Mouse (Mus musculus) Patski (cell line): ENCODE data around the gene Cdk5. TPM values are rescaled to one million over a fixed set of nuclear protein-coding genes. Genes with fewer than 3 reads are reported as not detected.
"Not testable (repeated sequence)": the region's sequence is repeated elsewhere in the genome, so short reads cannot be mapped to it uniquely, and the experiment has no call there.

ENCODE experiments used
- ATAC-seq: fragments of 100-300 bp; one replicate; pipeline ENCODE4 v1.8.0; 2021
- CTCF ChIA-PET: fragments of 350-600 bp; sonication (Branson Sonifier 250); formaldehyde crosslinking; loops from one replicate; lab custom pipeline; 2022; ENCODE audit warnings: inconsistent platforms; lab: Charles Lee
- POLR2A ChIA-PET: fragments of 350-600 bp; sonication (Branson Sonifier 250); formaldehyde crosslinking; loops from one replicate; lab custom pipeline; 2022; ENCODE audit warnings: antibody characterized with exemption, inconsistent platforms; lab: Charles Lee
- DNase-seq: peaks from one replicate; pipeline ENCODE4 v3.0.0-alpha.2; 2011; ENCODE audit warnings: low read depth, low spot score
- H3K27me3 ChIP-seq: fragments of 371-371 bp; one replicate; pipeline ENCODE4 v1.5.1; 2021
- CTCF ChIP-seq: fragments of 100-300 bp; IDR thresholded peaks from one replicate; pipeline ENCODE4 v1.5.1; 2021
- in situ Hi-C: fragments of 300-500 bp; cut with MboI; formaldehyde crosslinking; loops from 3 replicates; pipeline ENCODE4 v1.11.1; 2018; ENCODE audit warnings: low pct_unique_long_range_greater_than_20kb, mixed read lengths
- polyA plus RNA-seq: library from polyadenylated mRNA; unstranded; gene quantifications from one replicate; pipeline ENCODE4 v1.2.3, GENCODE M21; 2021

Gene Cdk5
- polyA plus RNA-seq, 1 experiment from 2014 or later, result 182 TPM

DNA sequence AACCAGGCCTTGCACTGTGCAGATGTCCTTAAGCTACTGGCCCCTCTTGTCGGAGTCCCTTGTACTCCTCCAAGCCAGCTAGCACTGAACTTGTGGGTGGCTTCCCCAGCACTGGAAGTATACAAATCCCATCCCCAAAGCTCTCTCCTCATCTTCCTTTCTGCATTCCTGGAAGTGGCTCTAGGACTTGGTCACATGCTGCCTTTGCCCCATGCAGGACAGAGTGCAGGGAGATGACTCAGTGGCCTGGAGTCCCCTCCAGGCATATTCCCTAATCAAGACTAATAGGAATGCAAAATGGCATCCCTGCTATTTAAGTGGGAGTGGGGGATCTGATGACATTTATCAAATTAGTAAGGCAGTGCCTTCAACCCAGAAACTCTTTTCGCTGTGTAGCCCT lies 11.3 kb downstream of the Cdk5 start:
- ATAC-seq (no peak), DNase-seq (no peak)
- no peaks in the 10 kb centered on the region for H3K27me3 ChIP-seq
- CTCF ChIA-PET, result interaction anchor here (1.1 to 18.6 kb wide), 2 partner anchors 8 to 15 kb away, joined by 4 to 222 read pairs; partner anchors contain the start of genes Abcb8 and Atg9b
- POLR2A ChIA-PET, result interaction anchor here (0.9 to 3.1 kb wide), 3 partner anchors 12 to 27 kb away, joined by 3 to 14 read pairs (median 3); partner anchors contain the start of genes Cdk5 and Slc4a2
- in situ Hi-C loops, result no loop called here
- no peak for TF ChIP-seq CTCF

DNA sequence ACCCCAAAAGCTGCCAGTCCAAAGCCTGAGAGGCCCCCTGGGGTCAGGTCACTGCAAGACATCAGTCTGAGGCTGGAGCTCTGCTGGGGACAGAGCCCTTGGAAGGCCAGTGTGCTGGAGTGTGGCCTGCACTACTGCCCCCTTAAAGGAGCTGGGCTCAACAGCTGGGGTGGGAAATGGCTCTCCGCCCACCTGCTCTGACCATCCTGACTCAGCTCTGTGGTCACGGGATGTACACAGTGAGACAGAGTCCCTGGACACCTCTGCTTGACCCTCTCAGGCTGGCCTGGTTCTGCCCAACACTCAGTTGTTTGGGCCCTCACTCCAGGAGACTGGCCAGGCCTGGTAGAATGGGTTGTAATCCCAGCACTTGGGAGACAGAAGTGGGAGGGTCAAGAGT lies 13.9 kb downstream of the Cdk5 start:
- H3K27me3 ChIP-seq, result no peaks in the 10 kb centered on the region
- DNase-seq (no peak), ATAC-seq (no peak)
- in situ Hi-C loops, result no loop called here
- ChIA-PET CTCF (interaction anchor here (1.2 to 18.6 kb wide), 3 partner anchors 13 to 35 kb away, joined by 4 to 222 read pairs (median 6); partner anchors contain the start of genes Abcb8, Atg9b, Cdk5 and Fastk), POLR2A (interaction anchor here (0.8 to 3.4 kb wide), 4 partner anchors 12 to 985 kb away, joined by 3 to 27 read pairs (median 4); partner anchors contain the start of genes Cdk5 and Slc4a2)
- TF ChIP-seq CTCF, result no peak

DNA sequence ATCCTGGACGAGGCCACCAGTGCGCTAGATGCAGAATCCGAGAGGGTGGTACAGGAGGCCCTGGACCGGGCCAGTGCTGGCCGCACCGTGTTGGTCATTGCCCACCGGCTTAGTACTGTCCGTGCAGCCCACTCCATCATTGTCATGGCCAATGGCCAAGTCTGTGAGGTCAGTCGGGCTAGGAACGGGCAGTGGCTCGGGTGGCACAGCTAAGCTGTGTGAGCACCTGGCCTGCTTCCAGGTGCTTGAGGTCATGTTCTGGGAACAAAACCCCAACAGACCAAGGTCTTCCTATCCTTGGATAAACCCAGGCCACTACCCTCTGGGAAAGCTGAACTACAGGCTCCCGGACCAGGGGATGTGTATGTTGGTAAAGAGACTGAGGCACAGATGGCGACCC lies 14.7 kb downstream of the Cdk5 start:
- POLR2A ChIA-PET, result interaction anchor here (1.1 to 3.4 kb wide), 3 partner anchors 11 to 984 kb away, joined by 3 to 27 read pairs (median 4); partner anchors contain the start of genes Cdk5 and Slc4a2

DNA sequence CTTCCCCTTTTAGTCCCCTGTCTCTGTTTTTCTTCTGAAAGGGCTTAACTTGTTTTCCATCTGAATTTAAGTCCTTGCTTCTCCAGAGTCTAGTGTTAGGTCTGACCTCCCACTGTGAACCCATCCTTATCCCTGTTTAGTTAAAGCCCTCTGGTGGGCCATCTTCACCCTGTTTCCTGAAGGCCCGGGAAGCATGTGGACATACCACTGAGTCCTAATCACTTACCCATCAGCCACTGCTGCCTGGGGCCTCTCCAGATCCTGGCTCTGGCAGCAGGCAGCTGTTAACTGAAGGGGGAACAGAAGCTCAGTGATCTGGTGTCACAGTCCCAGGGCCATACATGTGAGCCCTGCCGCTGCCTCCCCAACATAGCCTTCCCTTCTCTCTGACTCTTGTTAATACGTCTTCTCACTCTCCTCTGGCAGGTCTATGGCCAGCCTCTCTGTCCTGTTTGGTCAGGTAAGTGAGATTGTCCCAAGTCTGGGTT lies 17.9 kb downstream of the Cdk5 start:
- in situ Hi-C loops, result no loop called here
- ATAC-seq (peak; percentile 20), DNase-seq (no peak)
- no peaks in the 10 kb centered on the region for H3K27me3 ChIP-seq
- ChIA-PET CTCF (interaction anchor here (1.0 to 18.6 kb wide), 4 partner anchors 9 to 19 kb away, joined by 3 to 222 read pairs (median 10); partner anchors contain the start of genes Abcb8 and Atg9b), POLR2A (interaction anchor here (1.2 to 3.6 kb wide), 5 partner anchors 10 to 47 kb away, joined by 3 to 11 read pairs (median 4); partner anchors contain the start of genes Abcb8, Agap3, Cdk5 and Slc4a2)
- TF ChIP-seq CTCF, result no peak

More for the DNA sequence above, 14.7 kb downstream of the Cdk5 start:
- no peak for TF ChIP-seq CTCF
- no peaks in the 10 kb centered on the region for H3K27me3 ChIP-seq
- CTCF ChIA-PET, result interaction anchor here (1.2 to 18.6 kb wide), 6 partner anchors 8 to 75 kb away, joined by 3 to 222 read pairs (median 4); partner anchors contain the start of genes Abcb8, Atg9b, Cdk5 and Fastk
- DNase-seq (no peak), ATAC-seq (no peak)
- in situ Hi-C loops, result no loop called here

DNA sequence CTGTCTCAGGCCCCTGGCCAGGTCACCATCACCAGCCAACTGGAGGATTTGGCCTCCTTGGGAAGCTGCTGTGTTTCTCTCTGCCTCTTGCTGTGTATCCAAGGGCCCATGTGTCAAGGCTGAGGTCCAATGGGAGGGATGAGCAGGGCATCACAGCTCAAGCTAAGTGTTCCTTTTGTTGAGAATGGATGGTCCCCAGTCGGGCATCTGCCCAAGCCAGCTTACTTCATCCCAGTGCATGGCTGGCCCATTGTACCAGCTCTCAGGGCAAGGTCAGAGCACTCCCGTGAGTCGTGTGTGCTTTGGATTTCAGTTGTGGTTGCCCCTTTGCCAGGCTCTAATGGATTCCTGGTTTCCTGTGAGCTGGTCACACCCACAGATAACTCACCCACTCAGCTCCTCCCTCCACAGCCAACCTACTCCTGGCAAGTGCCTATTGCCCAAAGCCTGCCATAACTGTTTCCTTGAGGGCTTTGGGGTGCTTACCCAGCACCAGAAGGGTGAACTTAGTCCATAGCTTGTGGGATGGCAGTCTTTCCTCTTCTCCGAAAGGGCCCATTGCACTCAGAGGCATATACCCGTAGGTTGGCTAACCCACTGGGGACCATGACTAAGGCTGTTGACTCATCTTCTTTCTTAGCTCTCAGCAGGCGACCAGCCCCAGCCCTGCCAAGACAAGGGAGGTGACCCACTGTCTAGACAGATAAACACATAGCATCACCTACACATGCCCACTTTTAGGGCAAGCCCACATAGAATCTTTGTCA lies 18.6 kb downstream of the Cdk5 start:
- in situ Hi-C loops, result no loop called here
- ATAC-seq, result peak; percentile 80
- POLR2A ChIA-PET, result interaction anchor here (1.0 to 3.6 kb wide), 6 partner anchors 11 to 48 kb away, joined by 3 to 11 read pairs (median 4); partner anchors contain the start of genes Abcb8, Agap3 and Fastk
- no peaks in the 10 kb centered on the region for H3K27me3 ChIP-seq
- peak; percentile 99 for DNase-seq
- no peak for TF ChIP-seq CTCF
- CTCF ChIA-PET, result interaction anchor here (0.8 to 18.6 kb wide), 6 partner anchors 8 to 66 kb away, joined by 3 to 222 read pairs (median 6); partner anchors contain the start of genes Abcb8 and Atg9b

DNA sequence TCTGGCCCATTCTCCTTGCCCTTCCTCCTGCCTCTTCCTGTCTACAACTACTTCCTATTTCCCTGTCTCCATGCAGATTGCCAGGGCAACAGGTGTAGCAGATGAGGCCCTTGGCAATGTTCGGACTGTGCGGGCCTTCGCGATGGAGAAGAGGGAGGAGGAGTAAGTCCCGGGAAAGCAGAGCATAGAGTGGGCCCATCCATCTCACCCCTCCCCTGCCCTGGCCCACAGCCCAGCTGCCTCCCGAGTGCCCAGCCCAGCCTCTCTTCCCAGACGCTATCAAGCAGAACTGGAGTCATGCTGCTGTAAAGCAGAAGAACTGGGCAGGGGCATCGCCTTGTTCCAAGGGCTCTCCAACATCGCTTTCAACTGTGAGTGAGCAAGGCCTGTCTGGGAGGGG lies 21.4 kb downstream of the Cdk5 start:
- in situ Hi-C loops, result no loop called here
- ATAC-seq (no peak), DNase-seq (no peak)
- CTCF ChIA-PET, result no interaction called here
- no peak for TF ChIP-seq CTCF
- POLR2A ChIA-PET, result interaction anchor here (1.9 kb wide), 1 partner anchor 25 kb away, joined by 5 read pairs; no protein-coding TSS in a partner anchor
- no peaks in the 10 kb centered on the region for H3K27me3 ChIP-seq

DNA sequence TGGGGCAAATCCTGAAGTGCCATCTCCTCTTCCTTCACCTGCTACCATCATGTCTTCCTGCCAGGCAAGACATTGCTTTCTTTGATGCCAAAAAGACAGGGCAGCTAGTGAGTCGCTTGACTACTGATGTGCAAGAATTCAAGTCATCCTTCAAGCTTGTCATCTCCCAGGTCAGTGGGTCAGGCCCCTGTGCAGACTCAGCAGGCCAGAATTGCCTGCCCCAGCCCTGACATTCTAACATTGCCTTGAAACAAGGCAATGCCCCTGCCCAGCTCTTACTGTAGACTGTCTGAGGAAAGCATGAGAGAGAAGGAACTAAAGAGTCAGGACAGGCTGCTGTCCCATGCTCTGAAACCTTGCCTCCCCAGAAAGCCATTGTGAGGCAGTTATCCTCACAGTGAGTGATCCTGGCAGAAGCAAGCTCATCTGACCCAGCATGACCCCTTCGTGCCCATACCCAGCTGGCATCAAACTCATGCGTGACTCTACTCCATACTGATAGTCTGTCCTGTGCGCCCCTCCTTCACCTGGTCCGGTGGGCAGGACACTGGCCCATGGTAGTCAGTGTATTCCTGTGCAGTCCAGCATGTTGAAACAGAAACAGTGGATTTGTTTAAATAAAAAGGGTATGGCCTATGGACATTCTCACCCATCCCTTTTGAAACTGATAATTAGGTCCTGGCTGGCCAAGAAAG lies 22.3 kb downstream of the Cdk5 start:
- no peak for DNase-seq
- ChIA-PET CTCF (interaction anchor here (0.7 to 9.7 kb wide), 3 partner anchors 11 to 70 kb away, joined by 3 to 222 read pairs (median 5); partner anchors contain the start of gene Asic3), POLR2A (interaction anchor here (0.6 to 1.9 kb wide), 2 partner anchors 26 to 44 kb away, joined by 3 to 5 read pairs; partner anchors contain the start of gene Fastk)
- TF ChIP-seq CTCF, result no peak
- no peak for ATAC-seq
- in situ Hi-C loops, result no loop called here
- no peaks in the 10 kb centered on the region for H3K27me3 ChIP-seq

DNA sequence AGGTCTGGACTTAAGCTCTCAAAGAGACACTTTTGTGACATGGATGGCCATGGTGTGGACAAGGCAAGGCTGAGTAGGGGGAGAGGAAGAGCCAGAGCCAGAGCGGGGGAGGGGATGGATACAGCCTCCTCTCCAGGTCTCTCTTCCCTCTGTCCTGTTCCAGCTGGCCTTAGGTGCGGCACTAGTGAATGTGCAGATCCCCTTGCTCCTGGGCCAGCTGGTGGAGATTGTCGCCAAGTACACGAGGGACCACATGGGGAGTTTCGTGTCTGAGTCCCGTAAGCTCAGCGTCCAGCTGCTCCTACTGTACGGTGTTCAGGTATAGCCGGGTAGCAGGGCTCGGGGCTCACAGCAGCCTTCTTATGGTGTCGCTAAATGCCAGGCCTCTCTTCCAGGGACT lies 23.0 kb downstream of the Cdk5 start:
- CTCF ChIA-PET, result interaction anchor here (0.7 to 9.7 kb wide), 5 partner anchors 12 to 110 kb away, joined by 3 to 222 read pairs (median 3); partner anchors contain the start of gene Asic3
- ATAC-seq, result no peak
- POLR2A ChIA-PET, result interaction anchor here (0.6 to 1.9 kb wide), 2 partner anchors 27 to 44 kb away, joined by 3 to 5 read pairs; partner anchors contain the start of gene Fastk
- H3K27me3 ChIP-seq, result no peaks in the 10 kb centered on the region
- no peak for DNase-seq
- no peak for TF ChIP-seq CTCF
- in situ Hi-C loops, result no loop called here

DNA sequence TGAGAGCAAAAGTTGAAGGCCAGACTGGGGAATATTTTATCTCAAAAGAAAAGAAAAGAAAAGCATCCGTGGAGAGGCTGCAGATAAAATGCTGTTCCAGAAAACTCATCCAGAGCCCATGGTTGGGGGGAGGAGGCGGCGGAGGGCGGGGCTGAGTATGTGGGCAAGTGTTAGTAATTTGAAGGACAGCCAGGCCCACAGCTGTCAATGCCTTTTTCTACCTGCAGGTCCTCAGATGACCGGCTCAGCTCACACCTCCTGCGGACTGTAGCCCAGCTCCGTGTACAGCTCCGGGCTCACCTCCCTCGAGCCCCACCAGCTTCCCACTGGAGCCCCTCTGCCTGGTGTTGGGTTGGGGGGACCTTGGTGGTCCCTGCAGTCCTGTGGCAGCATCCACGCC lies 23.6 kb downstream of the Cdk5 start:
- DNase-seq (no peak), ATAC-seq (no peak)
- in situ Hi-C loops, result loop anchor here (5.0 kb wide), 2 partner anchors 38 to 73 kb away; no protein-coding TSS in a partner anchor
- POLR2A ChIA-PET, result no interaction called here
- H3K27me3 ChIP-seq, result no peaks in the 10 kb centered on the region
- CTCF ChIA-PET, result interaction anchor here (1.2 to 9.7 kb wide), 5 partner anchors 12 to 111 kb away, joined by 3 to 222 read pairs (median 3); partner anchors contain the start of gene Asic3
- no peak for TF ChIP-seq CTCF

DNA sequence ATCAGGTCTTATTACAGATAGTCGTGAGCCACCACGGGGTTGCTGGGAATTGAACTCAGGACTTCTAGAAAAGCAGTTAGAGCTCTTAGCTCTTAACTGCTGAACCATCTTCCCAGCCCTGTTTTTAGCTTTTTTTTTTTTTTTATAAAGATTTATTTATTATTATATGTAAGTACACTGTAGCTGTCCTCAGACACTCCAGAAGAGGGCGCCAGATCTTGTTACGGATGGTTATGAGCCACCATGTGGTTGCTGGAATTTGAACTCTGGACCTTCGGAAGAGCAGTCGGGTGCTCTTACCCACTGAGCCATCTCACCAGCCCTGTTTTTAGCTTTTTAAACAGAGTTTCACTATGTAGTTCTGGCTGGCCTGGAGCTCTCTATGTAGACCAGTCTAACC lies 27.1 kb downstream of the Cdk5 start:
- in situ Hi-C loops, result loop anchor here (5.0 kb wide), 2 partner anchors 41 to 76 kb away; no protein-coding TSS in a partner anchor
- CTCF ChIA-PET, result interaction anchor here (1.4 to 9.7 kb wide), 5 partner anchors 12 to 74 kb away, joined by 5 to 222 read pairs (median 55); partner anchors contain the start of genes Asic3, Cdk5 and Slc4a2
- DNase-seq, H3K27me3 ChIP-seq, ATAC-seq: not testable (repeated sequence)
- POLR2A ChIA-PET, result interaction anchor here (1.5 to 1.8 kb wide), 2 partner anchors 78 to 80 kb away, joined by 4 to 7 read pairs; no protein-coding TSS in a partner anchor
